Mouse (Mus musculus) embryonic facial prominence, embryonic 10.5 days (tissue): Measurements from ENCODE around the gene Slc15a3. TPM values are rescaled to one million over a fixed set of nuclear protein-coding genes. Genes with fewer than 3 reads are reported as not detected.

ENCODE experiments used
- DNase-seq: peaks from one replicate; pipeline ENCODE4 v3.0.0-alpha.2; 2017; ENCODE audit warnings: low spot score
- H3K27ac ChIP-seq: fragments of 300-500 bp; sonication (generic); replicated peaks from 2 replicates; pipeline ENCODE4 v1.5.1; 2016; ENCODE audit warnings: mild to moderate bottlenecking
- H3K27me3 ChIP-seq: fragments of 300-500 bp; sonication (generic); replicated peaks from 2 replicates; pipeline ENCODE4 v1.6.1; 2016; ENCODE audit warnings: low read depth, mild to moderate bottlenecking; ENCODE audit not compliant: poor library complexity, severe bottlenecking
- H3K36me3 ChIP-seq: fragments of 300-500 bp; sonication (generic); replicated peaks from 2 replicates; pipeline ENCODE4 v1.6.1; 2016; ENCODE audit warnings: mild to moderate bottlenecking, moderate library complexity
- H3K4me1 ChIP-seq: fragments of 300-500 bp; sonication (generic); 2 replicates; pipeline ENCODE4 v1.6.1; 2016
- H3K4me3 ChIP-seq: fragments of 300-500 bp; sonication (generic); 2 replicates; pipeline ENCODE4 v1.5.1; 2016; ENCODE audit warnings: mild to moderate bottlenecking, moderate library complexity
- H3K9me3 ChIP-seq: fragments of 300-500 bp; sonication (generic); 2 replicates; pipeline ENCODE4 v1.6.1; 2016; ENCODE audit warnings: mild to moderate bottlenecking
- WGBS: fragments of 180-500 bp; shearing (Covaris S2); methylation state at CpG from one replicate; pipeline ENCODE4 v1.1.7; 2016; 5-methylcytosine and 5-hydroxymethylcytosine counted together
- polyA plus RNA-seq: library from polyadenylated mRNA; unstranded; fragments of >200 nt; fragmentation: Nextera tagmentation; extraction: Ambion mirVana; gene quantifications from 2 replicates; pipeline ENCODE4 v1.2.1, GENCODE M21; 2016

Slc15a3 gene
- 0.43 and 0.77 TPM in 2 replicates for polyA plus RNA-seq

GRCm38 (mm10) chr19:10839010-10839892 is at the start of gene Slc15a3:
TSS of gene Slc15a3 (plus strand) at chr19:10839727.
- H3K4me1 ChIP-seq: peaks cover 24% of the 10 kb centered on the region
- H3K27me3 ChIP-seq: peaks cover 22% of the 10 kb centered on the region
- H3K36me3 ChIP-seq: no peaks in the 10 kb centered on the region
- no peaks in the 10 kb centered on the region for H3K9me3 ChIP-seq
- no peak within 1 kb of the TSS for H3K27ac ChIP-seq
- H3K4me3 ChIP-seq: no peak within 1 kb of the TSS
- no peak for DNase-seq
- WGBS: 79% methylated on average over 15 of the region's 15 CpGs

- WGBS: 70% methylated on average over 9 of the region's 9 CpGs
- Histone ChIP-seq H3K9me3 (no peaks in the 10 kb centered on the region), H3K36me3 (no peaks in the 10 kb centered on the region), H3K27me3 (peaks cover 5% of the 10 kb centered on the region; the same call in 1 of the 2 replicates), H3K4me3 (no peak overlapping the region), H3K4me1 (peaks cover 28% of the 10 kb centered on the region), H3K27ac (no peak overlapping the region)
- DNase-seq: no peak
These were observed 49.2 kb upstream of the Slc15a3 start for GRCm38 (mm10) chr19:10790323-10790722.

- H3K9me3 ChIP-seq: no peaks in the 10 kb centered on the region
- WGBS: 56% methylated on average over 3 of the region's 3 CpGs
- no peak for DNase-seq
These were observed 46.5 kb upstream of the Slc15a3 start for GRCm38 (mm10) chr19:10793044-10793443.

GRCm38 (mm10) chr19:10794916-10795315 is 44.6 kb upstream of the Slc15a3 start:
- no peak overlapping the region for H3K4me3 ChIP-seq
- H3K27me3 ChIP-seq: peaks cover 5% of the 10 kb centered on the region; the same call in 1 of the 2 replicates
- no peak for DNase-seq
- no peaks in the 10 kb centered on the region for H3K36me3 ChIP-seq
- 94% methylated on average over 1 of the region's 1 CpGs for WGBS
- H3K9me3 ChIP-seq: no peaks in the 10 kb centered on the region
- peaks cover 8% of the 10 kb centered on the region for H3K4me1 ChIP-seq
- H3K27ac ChIP-seq: no peak overlapping the region

More at GRCm38 (mm10) chr19:10793044-10793443, 46.5 kb upstream of the Slc15a3 start:
- H3K4me3 ChIP-seq: no peak overlapping the region
- no peaks in the 10 kb centered on the region for H3K36me3 ChIP-seq
- peaks cover 14% of the 10 kb centered on the region for H3K4me1 ChIP-seq
- peaks cover 5% of the 10 kb centered on the region; the same call in 1 of the 2 replicates for H3K27me3 ChIP-seq
- H3K27ac ChIP-seq: no peak overlapping the region

GRCm38 (mm10) chr19:10798576-10798975 is 41.0 kb upstream of the Slc15a3 start:
- peaks cover 5% of the 10 kb centered on the region; the same call in 1 of the 2 replicates for H3K27me3 ChIP-seq
- no peaks in the 10 kb centered on the region for H3K4me1 ChIP-seq
- H3K9me3 ChIP-seq: no peaks in the 10 kb centered on the region
- no peaks in the 10 kb centered on the region for H3K36me3 ChIP-seq
- no peak overlapping the region for H3K4me3 ChIP-seq
- 69% methylated on average over 10 of the region's 10 CpGs for whole genome bisulfite sequencing
- H3K27ac ChIP-seq: no peak overlapping the region
- no peak for DNase-seq

GRCm38 (mm10) chr19:10799155-10799554 is 40.4 kb upstream of the Slc15a3 start:
- Histone ChIP-seq H3K27me3 (0 out of 2 replicates have a peak, but pooled peaks cover 2% of the 10 kb centered on the region), H3K4me1 (no peaks in the 10 kb centered on the region), H3K27ac (no peak overlapping the region), H3K4me3 (no peak overlapping the region), H3K9me3 (no peaks in the 10 kb centered on the region), H3K36me3 (no peaks in the 10 kb centered on the region)
- WGBS: 94% methylated on average over 17 of the region's 17 CpGs
- no peak for DNase-seq

- WGBS: 84% methylated on average over 6 of the region's 6 CpGs
- DNase-seq: no peak
These were observed 38.5 kb upstream of the Slc15a3 start for GRCm38 (mm10) chr19:10801070-10801469.

GRCm38 (mm10) chr19:10801906-10802305 is 37.6 kb upstream of the Slc15a3 start:
- H3K4me3 ChIP-seq: no peak overlapping the region
- H3K27ac ChIP-seq: no peak overlapping the region
- 84% methylated on average over 6 of the region's 6 CpGs for WGBS
- no peaks in the 10 kb centered on the region for H3K27me3 ChIP-seq
- no peaks in the 10 kb centered on the region for H3K4me1 ChIP-seq
- H3K9me3 ChIP-seq: no peaks in the 10 kb centered on the region
- DNase-seq: no peak
- H3K36me3 ChIP-seq: no peaks in the 10 kb centered on the region

More at GRCm38 (mm10) chr19:10801070-10801469, 38.5 kb upstream of the Slc15a3 start:
- Histone ChIP-seq H3K4me3 (no peak overlapping the region), H3K27ac (no peak overlapping the region), H3K27me3 (no peaks in the 10 kb centered on the region), H3K36me3 (no peaks in the 10 kb centered on the region), H3K9me3 (no peaks in the 10 kb centered on the region), H3K4me1 (no peaks in the 10 kb centered on the region)

- 74% methylated on average over 5 of the region's 5 CpGs for WGBS
- no peak overlapping the region for H3K4me3 ChIP-seq
- no peak for DNase-seq
- no peaks in the 10 kb centered on the region for H3K36me3 ChIP-seq
- H3K27me3 ChIP-seq: no peaks in the 10 kb centered on the region
- H3K27ac ChIP-seq: no peak overlapping the region
- no peaks in the 10 kb centered on the region for H3K4me1 ChIP-seq
- H3K9me3 ChIP-seq: no peaks in the 10 kb centered on the region
These were observed 35.8 kb upstream of the Slc15a3 start for GRCm38 (mm10) chr19:10803751-10804150.

- DNase-seq: no peak
- Histone ChIP-seq H3K4me3 (no peak overlapping the region), H3K36me3 (no peaks in the 10 kb centered on the region), H3K4me1 (no peaks in the 10 kb centered on the region), H3K27ac (no peak overlapping the region), H3K9me3 (no peaks in the 10 kb centered on the region), H3K27me3 (no peaks in the 10 kb centered on the region)
- whole genome bisulfite sequencing: 89% methylated on average over 2 of the region's 2 CpGs
These were observed 34.5 kb upstream of the Slc15a3 start for GRCm38 (mm10) chr19:10804850-10805660.

- Histone ChIP-seq H3K27me3 (no peaks in the 10 kb centered on the region), H3K27ac (no peak overlapping the region), H3K4me1 (no peaks in the 10 kb centered on the region), H3K36me3 (no peaks in the 10 kb centered on the region), H3K4me3 (no peak overlapping the region), H3K9me3 (no peaks in the 10 kb centered on the region)
- 92% methylated on average over 11 of the region's 11 CpGs for WGBS
- no peak for DNase-seq
These were observed 33.8 kb upstream of the Slc15a3 start for GRCm38 (mm10) chr19:10805661-10806285.

GRCm38 (mm10) chr19:10808524-10809233 is 30.8 kb upstream of the Slc15a3 start:
- no peak overlapping the region for H3K27ac ChIP-seq
- H3K27me3 ChIP-seq: no peaks in the 10 kb centered on the region
- WGBS: 91% methylated on average over 12 of the region's 12 CpGs
- H3K4me1 ChIP-seq: no peaks in the 10 kb centered on the region
- H3K4me3 ChIP-seq: no peak overlapping the region
- DNase-seq: no peak
- H3K36me3 ChIP-seq: no peaks in the 10 kb centered on the region
- H3K9me3 ChIP-seq: no peaks in the 10 kb centered on the region
